Comparison of ENCODE assay signal across 24 mouse cellular contexts in the genomic region with DNA sequence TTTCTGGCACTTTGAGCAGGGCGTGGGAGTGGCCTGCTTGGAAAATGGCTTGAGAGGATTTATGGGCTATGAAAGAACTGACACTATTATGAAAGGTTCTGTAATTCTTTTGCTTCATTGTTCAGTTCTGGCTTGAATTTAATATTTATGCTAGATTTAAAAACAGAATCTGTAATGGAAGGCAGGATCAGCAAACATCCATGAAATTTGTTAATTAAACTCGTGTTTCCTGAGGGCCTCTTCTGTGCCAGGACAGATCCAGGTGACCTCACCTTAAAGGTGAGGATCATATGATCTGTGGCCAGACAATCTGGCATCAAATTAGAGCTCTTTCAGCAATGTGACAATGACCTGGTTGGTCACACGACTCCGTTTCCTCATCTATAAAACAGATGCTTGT.
"Had no signal": no experiment of that assay in that cellular context is flagged by ENCODE, and none has a peak within 500 bp of the region (broad histone marks: within the 10 kb centered on the region; RNA-seq: fewer than 3 reads in every experiment).

No protein-coding gene starts in this region.

- H3K4me1 ChIP-seq: heart, embryonic 13.5 days; heart, embryonic 15.5 days; hindbrain, embryonic 13.5 days; hindbrain, embryonic 15.5 days; limb, embryonic 13.5 days; limb, embryonic 15.5 days; liver, embryonic 12.5 days had no signal

- H3K36me3 ChIP-seq: heart, embryonic 13.5 days; heart, embryonic 15.5 days; hindbrain, embryonic 13.5 days; hindbrain, embryonic 15.5 days; limb, embryonic 13.5 days; limb, embryonic 15.5 days; liver, embryonic 12.5 days had no signal

- H3K27ac ChIP-seq: gastrocnemius, adult 2 months; heart, adult 2 months; heart, embryonic 13.5 days; heart, embryonic 15.5 days; hindbrain, embryonic 13.5 days; hindbrain, embryonic 15.5 days; hindbrain, postnatal 0 days; limb, embryonic 13.5 days; limb, embryonic 15.5 days; liver, embryonic 12.5 days had no signal

- DNase-seq: gastrocnemius, adult 2 months; gastrocnemius, postnatal 10 days; gastrocnemius, postnatal 25 days; heart, adult 11 months; heart, adult 2 months; heart, postnatal 14 days; heart, postnatal 36 days; kidney, adult 11 months; kidney, adult 2 months; kidney, postnatal 10 days; kidney, postnatal 25 days; layer of hippocampus, adult 9-11 months; layer of hippocampus, postnatal 36 days; left cerebral cortex, postnatal 4 days had no signal

- ATAC-seq: hindbrain, postnatal 0 days; intestine, embryonic 16.5 days; liver, embryonic 12.5 days had no signal

- H3K27me3 ChIP-seq: heart, embryonic 13.5 days; heart, embryonic 15.5 days; hindbrain, embryonic 13.5 days; hindbrain, embryonic 15.5 days; limb, embryonic 13.5 days; limb, embryonic 15.5 days; liver, embryonic 12.5 days had no signal

- H3K9me3 ChIP-seq: heart, embryonic 13.5 days; heart, embryonic 15.5 days; hindbrain, embryonic 13.5 days; hindbrain, embryonic 15.5 days; limb, embryonic 13.5 days; limb, embryonic 15.5 days; liver, embryonic 12.5 days had no signal

- H3K9ac ChIP-seq: heart, embryonic 13.5 days; heart, embryonic 15.5 days; hindbrain, embryonic 13.5 days; hindbrain, embryonic 15.5 days; limb, embryonic 13.5 days; limb, embryonic 15.5 days; liver, embryonic 12.5 days had no signal

- H3K4me2 ChIP-seq: heart, embryonic 11.5 days; heart, embryonic 13.5 days; heart, embryonic 15.5 days; hindbrain, embryonic 13.5 days; hindbrain, embryonic 15.5 days; limb, embryonic 13.5 days; limb, embryonic 15.5 days; liver, embryonic 12.5 days had no signal

- H3K4me3 ChIP-seq: gastrocnemius, adult 2 months; heart, adult 2 months; heart, embryonic 13.5 days; heart, embryonic 15.5 days; hindbrain, embryonic 13.5 days; hindbrain, embryonic 15.5 days; limb, embryonic 13.5 days; limb, embryonic 15.5 days; liver, embryonic 12.5 days had no signal
